Mouse (Mus musculus): ENCODE data around the gene Fam161a.

Fam161a gene

GRCm38 (mm10) chr11:23007481-23008180, at the start of gene Fam161a:
Gene Fam161a, plus strand, starts transcription at chr11:23007531.
- peak; percentile 80 to 83 for DNase-seq

- DNase-seq, result no peak
Measured at GRCm38 (mm10) chr11:22957791-22958374, 49.4 kb upstream of the Fam161a start.

GRCm38 (mm10) chr11:22962101-22962500, 45.2 kb upstream of the Fam161a start:
- DNase-seq, result no peak

GRCm38 (mm10) chr11:22964401-22964800, 42.9 kb upstream of the Fam161a start:
- no peak for DNase-seq

GRCm38 (mm10) chr11:22965503-22965902, 41.8 kb upstream of the Fam161a start:
- no peak for DNase-seq

- DNase-seq, result no peak
Measured at GRCm38 (mm10) chr11:22969486-22969885, 37.8 kb upstream of the Fam161a start.

- no peak for DNase-seq
Measured at GRCm38 (mm10) chr11:22970546-22970945, 36.8 kb upstream of the Fam161a start.

- DNase-seq, result peak; percentile 81 to 88
Measured at GRCm38 (mm10) chr11:22971835-22972709, 35.3 kb upstream of the Fam161a start, which contains the start of gene Zrsr1. Gene Zrsr1, plus strand, starts transcription at chr11:22972005.

GRCm38 (mm10) chr11:22972746-22973526, 34.4 kb upstream of the Fam161a start:
- DNase-seq, result peak; percentile 89 to 92

GRCm38 (mm10) chr11:22973599-22973998, 33.7 kb upstream of the Fam161a start:
- DNase-seq, result no peak

- no peak for DNase-seq
Measured at GRCm38 (mm10) chr11:22978215-22978614, 29.1 kb upstream of the Fam161a start.

GRCm38 (mm10) chr11:22978711-22979110, 28.6 kb upstream of the Fam161a start:
- DNase-seq, result no peak

GRCm38 (mm10) chr11:22979221-22979620, 28.1 kb upstream of the Fam161a start:
- DNase-seq, result no peak

DNA sequence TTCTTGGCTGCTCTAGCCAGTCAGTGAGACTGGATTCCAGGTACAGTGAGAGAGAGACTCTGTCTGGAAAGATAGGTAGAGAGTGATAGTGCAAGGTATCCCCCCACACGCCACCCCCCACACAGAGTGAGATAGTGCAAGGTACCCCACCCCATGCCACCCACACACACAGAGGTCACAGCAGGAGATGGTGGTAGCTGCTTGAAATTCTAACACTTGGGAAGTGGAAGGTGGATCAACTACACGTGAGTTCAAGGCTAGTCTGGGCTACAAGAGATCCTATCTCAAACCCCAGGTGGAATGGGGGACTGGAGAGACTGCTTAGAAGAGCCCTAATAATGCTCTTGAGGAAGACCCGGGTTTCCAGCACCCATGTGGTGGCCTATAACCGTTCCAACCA, 26.3 kb upstream of the Fam161a start:
- no peak for DNase-seq

DNA sequence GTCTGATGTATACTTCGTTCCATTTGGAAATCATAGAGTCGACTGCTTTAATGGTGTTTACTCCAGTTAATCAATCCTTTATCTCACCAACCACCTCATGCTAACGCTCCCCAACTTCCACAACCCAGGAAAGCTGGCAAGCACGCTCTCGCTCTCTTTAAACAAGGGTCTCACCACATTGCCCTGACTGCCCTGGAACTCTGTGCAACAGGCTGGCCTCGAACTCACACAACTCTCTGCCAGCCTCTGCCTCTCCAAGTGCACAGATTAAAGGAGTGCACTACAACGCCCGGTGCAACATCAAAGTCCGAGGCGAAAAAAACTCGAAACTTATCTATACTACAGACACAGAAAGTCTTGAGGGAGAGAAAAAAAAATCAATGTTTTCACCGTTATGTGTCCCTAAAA, 25.8 kb upstream of the Fam161a start:
- DNase-seq, result peak in 1 of 2 experiments; percentile 43

GRCm38 (mm10) chr11:22981984-22982757, 25.2 kb upstream of the Fam161a start, which contains the start of the genes Gm28048 and Commd1:
Gene Gm28048, minus strand, starts transcription at chr11:22982090.
Gene Commd1, minus strand, starts transcription at chr11:22982382.
- DNase-seq, result peak; percentile 98

GRCm38 (mm10) chr11:22982846-22983245, 24.5 kb upstream of the Fam161a start:
- no peak for DNase-seq

- no peak for DNase-seq
Measured at GRCm38 (mm10) chr11:22985510-22985909, 21.8 kb upstream of the Fam161a start.

DNA sequence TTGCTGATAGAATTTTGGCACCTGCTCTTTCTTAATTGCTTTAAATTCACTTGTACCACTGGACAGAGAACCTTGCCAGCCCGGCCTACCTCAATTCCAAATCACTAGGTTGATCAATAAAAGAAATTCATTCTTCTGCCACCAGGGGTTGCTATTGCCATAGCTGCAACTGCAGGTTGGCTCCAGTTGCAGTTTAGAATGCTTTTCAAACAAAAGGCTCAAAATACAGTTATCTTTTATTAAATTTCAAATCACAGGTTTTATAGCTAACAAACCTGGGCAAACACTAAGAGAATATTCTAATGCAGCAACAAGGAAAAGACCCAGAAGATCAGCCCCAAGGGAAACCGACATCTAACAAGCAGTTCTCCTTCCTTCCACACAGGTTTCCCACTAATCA, 20.0 kb upstream of the Fam161a start:
- peak in 1 of 2 experiments; percentile 52 for DNase-seq

DNA sequence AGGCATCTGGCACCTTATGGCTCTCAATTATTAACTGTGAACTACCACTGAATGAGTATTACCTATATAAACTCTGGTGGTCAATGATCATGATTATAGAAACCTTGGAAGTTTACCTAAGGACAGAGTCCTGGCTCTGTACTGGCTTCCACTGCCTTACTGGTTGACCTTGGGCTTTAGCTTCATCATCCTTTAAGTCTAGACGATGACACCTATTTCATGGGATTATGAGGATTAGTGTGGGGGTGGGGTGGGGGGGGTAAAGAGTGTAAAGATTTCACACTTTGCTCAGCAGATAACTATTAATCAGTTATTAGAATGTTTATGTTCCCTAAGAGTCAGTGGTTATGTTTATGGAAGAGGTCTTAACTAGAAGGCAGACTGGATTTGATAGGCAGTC, 17.5 kb upstream of the Fam161a start:
- DNase-seq, result no peak

- peak; percentile 92 to 97 for DNase-seq
Measured at GRCm38 (mm10) chr11:22990393-22991126, 16.8 kb upstream of the Fam161a start, which contains the start of gene Cct4. Gene Cct4, plus strand, starts transcription at chr11:22990519.

Measured in kidney, postnatal 25 days (tissue).